Mouse (Mus musculus) limb, embryonic 10.5 days (tissue): ENCODE data around the gene Lck. TPM values are rescaled to one million over a fixed set of nuclear protein-coding genes. Genes with fewer than 3 reads are reported as not detected.

Experiments used
- DNase-seq: peaks from one replicate; pipeline ENCODE4 v3.0.0-alpha.2; 2017; ENCODE audit warnings: low spot score
- H3K27ac ChIP-seq: fragments of 300-500 bp; sonication (generic); 2 replicates; pipeline ENCODE4 v1.5.1; 2016; ENCODE audit warnings: mild to moderate bottlenecking
- H3K27me3 ChIP-seq: fragments of 300-500 bp; sonication (generic); 2 replicates; pipeline ENCODE4 v1.6.1; 2016; ENCODE audit warnings: low read depth, mild to moderate bottlenecking; ENCODE audit not compliant: poor library complexity, severe bottlenecking
- H3K36me3 ChIP-seq: fragments of 300-500 bp; sonication (generic); 2 replicates; pipeline ENCODE4 v1.6.1; 2016; ENCODE audit warnings: mild to moderate bottlenecking, moderate library complexity
- H3K4me1 ChIP-seq: fragments of 300-500 bp; sonication (generic); 2 replicates; pipeline ENCODE4 v1.6.1; 2016
- H3K4me3 ChIP-seq: fragments of 300-500 bp; sonication (generic); 2 replicates; pipeline ENCODE4 v1.5.1; 2016; ENCODE audit warnings: mild to moderate bottlenecking, moderate library complexity
- H3K9me3 ChIP-seq: fragments of 300-500 bp; sonication (generic); replicated peaks from 2 replicates; pipeline ENCODE4 v1.6.1; 2016; ENCODE audit warnings: mild to moderate bottlenecking
- WGBS: fragments of 180-500 bp; shearing (Covaris S2); methylation state at CpG from one replicate; pipeline ENCODE4 v1.1.7; 2016; 5-methylcytosine and 5-hydroxymethylcytosine counted together
- microRNA-seq: library from miRNA; unstranded; fragments of <30 nt; microRNA quantifications from one replicate; pipeline ENCODE4, GENCODE M21; 2017
- polyA plus RNA-seq: library from polyadenylated mRNA; unstranded; fragments of >200 nt; fragmentation: Nextera tagmentation; extraction: Ambion mirVana; gene quantifications from 2 replicates; pipeline ENCODE4 v1.2.1, GENCODE M21; 2016

Gene Lck
- polyA plus RNA-seq, 1 experiment from 2014 or later, result 10.3 TPM

GRCm38 (mm10) chr4:129508834-129509600 is 64.4 kb downstream of the Lck start:
- 71% methylated on average over 15 of the region's 15 CpGs for WGBS
- peaks cover 41% of the 10 kb centered on the region for H3K4me1 ChIP-seq
- H3K36me3 ChIP-seq, result 0 out of 2 replicates have a peak, but pooled peaks cover under 1% of the 10 kb centered on the region
- H3K27me3 ChIP-seq, result no peaks in the 10 kb centered on the region
- H3K4me3 ChIP-seq, result no peak overlapping the region
- peak overlapping the region; percentile 46; the same call in 1 of the 2 replicates for H3K27ac ChIP-seq
- H3K9me3 ChIP-seq, result no peaks in the 10 kb centered on the region
- no peak for DNase-seq

GRCm38 (mm10) chr4:129508237-129508515 is 65.3 kb downstream of the Lck start:
- Histone ChIP-seq H3K9me3 (no peaks in the 10 kb centered on the region), H3K4me1 (peaks cover 38% of the 10 kb centered on the region), H3K27ac (no peak overlapping the region), H3K36me3 (no peaks in the 10 kb centered on the region), H3K27me3 (no peaks in the 10 kb centered on the region), H3K4me3 (no peak overlapping the region)
- DNase-seq, result no peak
- WGBS, result 70% methylated on average over 3 of the region's 3 CpGs

- WGBS, result 64% methylated on average over 9 of the region's 10 CpGs
- H3K4me1 ChIP-seq, result peaks cover 33% of the 10 kb centered on the region
Observed at GRCm38 (mm10) chr4:129507434-129508236, 65.8 kb downstream of the Lck start.

DNA sequence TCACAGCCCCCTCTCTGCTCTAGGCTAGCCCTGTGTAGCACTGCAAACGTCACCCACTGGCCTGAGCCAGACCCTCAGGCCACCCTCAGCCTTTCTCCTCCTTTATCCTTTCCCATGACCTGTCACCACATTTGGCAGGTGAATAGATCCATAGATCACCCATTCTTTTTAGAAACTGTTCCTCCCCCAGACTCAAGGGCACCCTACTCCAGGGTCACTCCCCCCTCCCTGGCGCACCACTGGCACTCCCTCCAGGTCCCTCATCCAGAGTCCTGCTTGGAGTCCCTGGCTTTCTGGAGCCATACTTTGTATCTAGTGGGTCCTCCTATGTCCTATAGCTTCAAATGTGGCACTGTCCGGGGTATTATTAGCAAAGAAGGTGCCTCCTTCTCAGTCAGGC is 67.9 kb downstream of the Lck start:
- H3K36me3 ChIP-seq, result no peaks in the 10 kb centered on the region
- no peaks in the 10 kb centered on the region for H3K27me3 ChIP-seq
- 83% methylated on average over 3 of the region's 3 CpGs for WGBS
- H3K27ac ChIP-seq, result no peak overlapping the region
- H3K9me3 ChIP-seq, result no peaks in the 10 kb centered on the region
- H3K4me3 ChIP-seq, result no peak overlapping the region
- DNase-seq, result no peak
- H3K4me1 ChIP-seq, result peaks cover 24% of the 10 kb centered on the region

More at GRCm38 (mm10) chr4:129507434-129508236, 65.8 kb downstream of the Lck start:
- no peaks in the 10 kb centered on the region for H3K36me3 ChIP-seq
- DNase-seq, result no peak
- H3K27ac ChIP-seq, result no peak overlapping the region
- no peaks in the 10 kb centered on the region for H3K9me3 ChIP-seq
- no peaks in the 10 kb centered on the region for H3K27me3 ChIP-seq
- H3K4me3 ChIP-seq, result no peak overlapping the region

- H3K9me3 ChIP-seq, result no peaks in the 10 kb centered on the region
- H3K27ac ChIP-seq, result 0 out of 2 replicates have a peak overlapping the region, but pooled peaks have one; percentile 14
- no peaks in the 10 kb centered on the region for H3K27me3 ChIP-seq
- 80% methylated on average over 11 of the region's 11 CpGs for WGBS
- H3K4me1 ChIP-seq, result peaks cover 31% of the 10 kb centered on the region
- H3K4me3 ChIP-seq, result no peak overlapping the region
- no peak for DNase-seq
- H3K36me3 ChIP-seq, result no peaks in the 10 kb centered on the region
Observed at GRCm38 (mm10) chr4:129502901-129503444, 70.5 kb downstream of the Lck start.

DNA sequence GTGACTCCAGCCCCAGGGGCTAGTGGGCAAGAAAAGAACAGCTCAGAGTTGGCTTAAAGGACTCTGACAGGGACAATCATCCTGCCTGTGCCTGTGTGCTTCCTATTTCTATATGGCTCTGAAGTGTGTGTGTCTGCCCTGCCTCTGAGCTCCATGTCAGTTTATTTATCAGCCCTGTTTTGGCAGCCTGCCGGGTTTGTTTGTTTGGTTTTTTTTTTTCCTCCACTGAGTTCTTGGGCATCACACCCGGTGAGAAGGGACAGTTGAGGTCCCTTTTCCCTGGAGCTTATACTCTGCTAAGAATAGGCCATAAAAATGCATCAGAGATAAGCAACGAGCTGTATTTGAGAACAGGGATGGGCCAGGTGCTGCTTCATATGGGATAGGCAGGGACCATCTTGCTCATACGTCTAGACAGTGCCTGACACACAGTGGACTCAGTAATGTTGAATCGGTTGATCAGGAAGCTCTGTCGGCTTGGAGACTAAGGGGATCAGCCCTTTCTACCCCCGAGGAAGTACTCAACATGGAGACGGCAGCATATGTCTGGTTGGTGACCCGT is 71.0 kb downstream of the Lck start:
- 0 out of 2 replicates have a peak overlapping the region, but pooled peaks have one; percentile 14 for H3K27ac ChIP-seq
- H3K36me3 ChIP-seq, result no peaks in the 10 kb centered on the region
- DNase-seq, result no peak
- H3K27me3 ChIP-seq, result no peaks in the 10 kb centered on the region
- H3K4me3 ChIP-seq, result no peak overlapping the region
- H3K4me1 ChIP-seq, result peaks cover 31% of the 10 kb centered on the region
- WGBS, result 74% methylated on average over 9 of the region's 9 CpGs
- no peaks in the 10 kb centered on the region for H3K9me3 ChIP-seq

DNA sequence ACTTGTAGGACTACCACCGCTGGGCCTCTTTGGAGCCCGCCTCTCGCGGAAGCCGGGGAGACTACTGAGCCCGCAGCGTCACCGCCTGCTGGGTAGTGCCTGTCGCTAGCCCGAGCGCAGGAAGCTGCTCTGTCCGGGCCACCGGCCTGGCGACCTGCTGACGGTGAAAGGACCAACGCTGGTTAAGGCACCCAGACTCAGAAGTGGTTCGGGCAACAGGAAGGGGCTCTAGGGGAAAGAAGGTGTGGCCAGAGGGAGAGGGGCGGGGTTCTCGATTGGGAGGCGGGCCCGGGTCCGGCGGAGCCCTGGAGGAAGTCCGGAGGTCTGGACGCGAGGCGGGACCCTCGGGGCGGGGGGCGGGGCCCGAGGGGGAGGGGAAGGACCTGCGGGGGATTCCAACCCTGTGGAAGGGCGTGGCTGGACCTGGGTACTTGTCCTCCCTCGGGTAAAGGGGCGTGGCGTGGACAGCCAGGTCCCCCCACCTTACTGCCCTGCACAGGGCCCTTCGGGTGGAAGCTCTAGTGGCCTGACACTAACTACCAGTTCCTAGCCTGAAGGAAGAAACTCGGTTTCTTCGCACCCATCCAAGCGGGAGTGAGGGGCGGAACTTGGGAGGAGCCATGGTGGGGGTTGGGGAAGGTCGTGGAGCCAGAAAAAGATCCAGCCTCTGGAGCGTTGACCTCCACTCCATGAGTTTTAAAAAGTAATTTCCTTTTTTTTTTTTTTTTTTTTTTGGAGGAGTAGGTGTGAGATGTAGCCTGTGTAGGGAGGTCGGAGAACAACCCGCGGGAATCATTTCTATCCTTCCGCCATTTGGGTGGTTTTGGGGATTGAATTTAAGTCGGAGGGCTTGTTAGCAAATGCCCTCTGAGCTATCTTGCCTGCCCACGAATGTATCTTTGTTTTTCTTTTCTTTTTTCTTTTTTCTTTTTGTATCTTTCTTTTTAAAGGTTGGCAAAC is 72.6 kb downstream of the Lck start:
- WGBS, result 2% methylated on average over 48 of the region's 49 CpGs
- H3K9me3 ChIP-seq, result no peaks in the 10 kb centered on the region
- peak overlapping the region; percentile 95 for H3K27ac ChIP-seq
- peaks cover 45% of the 10 kb centered on the region for H3K4me1 ChIP-seq
- DNase-seq, result peak; percentile 99
- no peaks in the 10 kb centered on the region for H3K27me3 ChIP-seq
- peak overlapping the region; percentile 66 for H3K4me3 ChIP-seq
- H3K36me3 ChIP-seq, result no peaks in the 10 kb centered on the region

- Histone ChIP-seq H3K27ac (peak overlapping the region; percentile 95), H3K4me1 (peaks cover 50% of the 10 kb centered on the region), H3K36me3 (no peaks in the 10 kb centered on the region), H3K27me3 (no peaks in the 10 kb centered on the region), H3K4me3 (peak overlapping the region; percentile 66), H3K9me3 (no peaks in the 10 kb centered on the region)
- WGBS, result 86% methylated on average over 8 of the region's 8 CpGs
- DNase-seq, result no peak
Observed at GRCm38 (mm10) chr4:129500017-129500416, 73.4 kb downstream of the Lck start.

GRCm38 (mm10) chr4:129498941-129499340 is 74.5 kb downstream of the Lck start:
- H3K27ac ChIP-seq, result peak overlapping the region; percentile 59
- peaks cover 50% of the 10 kb centered on the region for H3K4me1 ChIP-seq
- H3K27me3 ChIP-seq, result no peaks in the 10 kb centered on the region
- H3K36me3 ChIP-seq, result no peaks in the 10 kb centered on the region
- no peak for DNase-seq
- WGBS, result 79% methylated on average over 3 of the region's 3 CpGs
- H3K4me3 ChIP-seq, result no peak overlapping the region
- no peaks in the 10 kb centered on the region for H3K9me3 ChIP-seq

Small RNA genes lying within 50 kb of the gene (microRNA-seq; reads per million reads assigned to microRNA genes)
- not detected for gene Mir8119

Other genes with a start within 250 kb of the Lck start
- 561 and 589 TPM in 2 replicates for gene Rbbp4, start 238.3 kb downstream of the Lck start, polyA plus RNA-seq
- 49.5 and 50.3 TPM in 2 replicates for gene Zbtb8os, start 237.9 kb downstream of the Lck start, polyA plus RNA-seq
- 6.3 and 8.0 TPM in 2 replicates for gene Zbtb8a, start 195.5 kb downstream of the Lck start, polyA plus RNA-seq
- 0.59 and 1.1 TPM in 2 replicates for gene Zbtb8b, start 132.8 kb downstream of the Lck start, polyA plus RNA-seq
- 19.9 and 20.5 TPM in 2 replicates for gene Bsdc1, start 112.1 kb downstream of the Lck start, polyA plus RNA-seq
- 0.11 TPM in 1 of 2 replicates, not detected in the other for gene Tssk3, start 82.6 kb downstream of the Lck start, polyA plus RNA-seq
- not detected in 2 replicates for gene Fam229a, start 82.5 kb downstream of the Lck start, polyA plus RNA-seq
- gene Marcksl1, start 60.1 kb downstream of the Lck start, polyA plus RNA-seq, result 1,533 and 1,561 TPM in 2 replicates
- 308 and 336 TPM in 2 replicates for gene Hdac1, start 30.9 kb downstream of the Lck start, polyA plus RNA-seq
- gene Fam167b, start 4.9 kb upstream of the Lck start, polyA plus RNA-seq, result 2.6 and 5.1 TPM in 2 replicates
- gene Eif3i, start 27.0 kb upstream of the Lck start, polyA plus RNA-seq, result 322 and 358 TPM in 2 replicates
- gene Tmem234, start 27.0 kb upstream of the Lck start, polyA plus RNA-seq, result 228 and 231 TPM in 2 replicates
- 1.7 and 1.8 TPM in 2 replicates for gene Dcdc2b, start 40.6 kb upstream of the Lck start, polyA plus RNA-seq
- 30.2 and 34.7 TPM in 2 replicates for gene Iqcc, start 45.5 kb upstream of the Lck start, polyA plus RNA-seq
- 34.9 and 42.3 TPM in 2 replicates for gene Ccdc28b, start 50.3 kb upstream of the Lck start, polyA plus RNA-seq
- 109 and 122 TPM in 2 replicates for gene Txlna, start 67.4 kb upstream of the Lck start, polyA plus RNA-seq
- 14.8 TPM in 2 replicates for gene Kpna6, start 99.1 kb upstream of the Lck start, polyA plus RNA-seq
- 16.0 TPM in 2 replicates for gene Tmem39b, start 123.2 kb upstream of the Lck start, polyA plus RNA-seq
- 156 and 179 TPM in 2 replicates for gene Khdrbs1, start 168.7 kb upstream of the Lck start, polyA plus RNA-seq
- 298 and 321 TPM in 2 replicates for gene Ptp4a2, start 237.6 kb upstream of the Lck start, polyA plus RNA-seq